Mouse (Mus musculus) right cerebral cortex, adult 2 months (tissue): ENCODE measurements around the gene Caskin1.
"Not testable (repeated sequence)": the region's sequence is repeated elsewhere in the genome, so short reads cannot be mapped to it uniquely, and the experiment has no call there.

Source experiments
- DNase-seq, 2 experiments: peaks; one replicate each; pipeline ENCODE4 v3.0.0; 2021 to 2022; ENCODE audit warnings: low spot score in 2 of 2

Caskin1 gene

DNA sequence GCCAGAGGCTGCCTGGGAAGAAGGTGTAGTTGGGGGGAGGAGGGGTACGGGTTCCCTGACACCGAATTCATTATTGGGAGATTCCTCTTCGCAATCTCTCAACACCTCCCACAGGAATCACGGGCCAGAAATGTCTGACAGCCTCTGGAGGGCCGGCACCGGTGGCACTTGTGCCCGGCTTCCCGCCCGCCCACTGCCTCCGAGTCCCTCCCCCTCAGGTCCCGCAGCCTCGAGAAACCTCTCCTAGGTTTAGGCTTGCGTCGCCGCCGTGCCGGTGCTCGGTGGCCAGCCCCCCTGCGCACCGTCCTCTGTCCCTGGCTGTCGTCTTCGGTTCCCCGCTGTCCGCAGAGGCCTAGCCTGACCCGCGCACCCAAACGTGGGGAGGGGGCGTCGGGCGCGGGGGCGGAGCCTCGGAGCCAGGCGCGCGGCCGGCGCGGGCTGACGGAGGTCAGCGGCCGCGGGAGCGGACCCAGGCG lies at the start of gene Caskin1:
Gene Caskin1, plus strand, starts transcription at position 416 of the 476 bp plus-strand sequence.
- peak in 1 of 2 experiments; percentile 71 for DNase-seq

DNA sequence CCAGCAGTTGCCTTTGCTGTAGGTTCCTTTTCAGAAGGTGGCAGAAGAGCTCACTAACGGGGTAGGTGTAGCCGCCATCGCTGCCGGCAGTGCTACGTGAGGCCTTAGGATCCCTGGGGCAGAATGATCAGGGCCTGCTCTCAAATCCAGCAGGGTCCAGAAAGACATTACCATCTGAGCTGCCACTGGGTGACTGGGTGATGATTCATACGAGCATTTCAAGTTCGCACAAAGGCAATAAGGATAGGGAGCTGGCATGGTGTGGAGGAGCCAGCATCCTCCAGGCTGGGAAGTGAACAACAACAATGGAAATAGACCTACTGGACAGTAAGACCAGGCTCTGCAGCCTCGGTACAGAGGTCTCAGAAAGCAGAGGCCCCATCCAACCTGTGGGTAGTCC lies 48.0 kb upstream of the Caskin1 start:
- DNase-seq = no peak

- no peak for DNase-seq
Observed at GRCm38 (mm10) chr17:24441148-24441547, 47.3 kb upstream of the Caskin1 start.

GRCm38 (mm10) chr17:24442107-24442506 lies 46.3 kb upstream of the Caskin1 start:
- no peak for DNase-seq

DNA sequence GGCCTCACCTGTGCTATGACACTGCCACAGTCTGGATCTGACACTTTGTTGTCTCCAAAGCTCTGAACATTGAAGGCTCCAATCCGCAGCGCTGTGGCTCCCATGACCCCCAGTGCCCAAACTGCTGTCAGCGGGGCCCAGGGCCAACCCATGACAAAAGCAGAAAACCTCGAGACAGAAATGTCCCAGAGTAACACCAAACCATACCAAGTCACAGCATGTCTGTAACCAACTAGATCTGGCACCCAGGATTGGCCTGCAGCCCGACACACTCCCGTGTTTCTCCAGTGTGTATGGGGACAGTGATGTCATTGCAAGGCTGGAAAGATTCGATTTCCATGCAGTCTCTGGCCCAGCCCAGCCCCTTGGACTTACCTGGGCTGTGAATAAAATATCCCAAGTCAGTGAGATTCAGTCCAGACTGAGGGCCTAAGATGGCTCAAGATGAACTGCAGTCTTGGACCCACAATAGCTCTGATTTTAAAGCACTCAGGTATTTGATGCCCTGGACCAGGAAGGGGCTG lies 45.7 kb upstream of the Caskin1 start, which contains the start of gene Dnase1l2:
Gene Dnase1l2, minus strand, starts transcription at position 474 of the 524 bp plus-strand sequence.
- no peak for DNase-seq

DNA sequence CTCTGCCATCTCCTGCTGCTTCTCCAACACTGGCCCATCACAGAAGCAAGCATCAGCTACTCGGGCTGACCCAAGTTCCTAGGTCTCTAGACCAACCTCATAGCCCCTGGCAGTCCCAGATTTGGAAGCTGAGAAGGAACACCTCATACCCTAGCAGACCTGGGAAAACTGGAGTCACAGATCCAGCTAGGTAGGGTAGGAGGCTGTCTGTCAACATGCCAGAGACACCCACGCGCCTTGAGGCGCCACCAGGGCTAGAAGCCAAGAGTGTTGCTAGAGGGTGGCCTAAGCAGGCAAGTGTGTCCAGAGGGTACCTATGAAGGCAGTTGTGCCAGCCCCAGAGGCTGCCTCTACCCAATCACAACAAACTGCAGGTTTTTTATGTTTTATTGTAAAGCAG lies 45.0 kb upstream of the Caskin1 start:
- DNase-seq = peak; percentile 47 to 53

DNA sequence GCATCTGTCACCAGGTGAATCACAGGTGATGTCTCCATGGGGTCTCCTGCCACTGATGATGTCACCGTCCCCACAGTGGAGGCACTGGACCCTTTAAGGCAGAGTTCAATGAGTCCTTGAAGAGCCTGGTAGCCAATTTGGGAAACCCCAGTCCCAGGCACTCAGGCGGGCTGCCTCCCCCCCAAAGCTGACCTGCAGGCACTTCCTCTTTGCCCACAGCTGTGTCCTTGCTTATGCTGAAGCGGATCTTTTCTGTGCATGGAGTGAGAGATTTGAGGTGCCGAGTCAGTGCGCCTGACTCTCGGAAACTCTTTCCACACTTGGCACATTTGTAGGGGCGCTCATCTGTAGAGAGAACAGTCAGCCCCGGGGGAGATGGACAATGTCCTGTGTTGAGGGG lies 41.8 kb upstream of the Caskin1 start:
- no peak for DNase-seq

- no peak for DNase-seq
Observed at GRCm38 (mm10) chr17:24449507-24449906, 38.9 kb upstream of the Caskin1 start.

DNA sequence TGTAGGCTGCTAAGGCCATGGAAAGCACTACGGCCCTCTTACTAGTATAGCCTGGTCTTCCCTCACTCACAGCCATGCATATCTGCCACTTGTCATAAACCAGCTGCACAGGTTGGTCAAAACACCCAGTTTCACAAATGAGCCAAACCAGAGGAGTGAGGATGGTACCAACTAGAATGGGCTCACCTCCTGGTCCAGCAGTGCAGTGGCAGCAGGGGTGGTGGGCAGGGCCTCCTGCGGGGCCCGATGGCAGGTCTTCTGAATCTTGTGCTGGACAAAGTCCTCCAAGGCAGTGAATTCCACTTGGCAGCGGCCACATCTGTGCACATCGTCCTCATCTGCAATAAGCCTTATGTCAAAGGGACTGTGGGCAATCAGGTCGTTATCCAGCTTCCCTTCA lies 37.2 kb upstream of the Caskin1 start:
- no peak for DNase-seq

DNA sequence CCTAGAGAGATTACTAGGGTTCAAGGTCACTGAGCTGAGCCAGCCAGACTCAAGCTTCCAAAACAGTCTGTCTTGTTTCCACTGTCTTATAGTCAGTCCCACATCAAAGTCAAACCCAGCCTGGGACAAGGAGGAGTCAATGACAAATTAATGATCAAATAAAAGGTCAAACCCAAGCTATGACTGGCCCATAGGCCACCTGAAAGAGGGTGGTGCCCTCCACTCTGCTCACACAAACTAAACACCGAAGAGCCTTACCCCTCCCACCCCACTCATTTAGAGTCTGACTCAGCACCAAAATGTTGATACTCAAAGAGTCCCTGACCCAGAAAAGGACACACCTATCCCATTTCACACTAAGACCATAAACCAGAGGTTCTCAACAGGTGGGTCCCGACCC lies 35.0 kb upstream of the Caskin1 start:
- DNase-seq = no peak

DNA sequence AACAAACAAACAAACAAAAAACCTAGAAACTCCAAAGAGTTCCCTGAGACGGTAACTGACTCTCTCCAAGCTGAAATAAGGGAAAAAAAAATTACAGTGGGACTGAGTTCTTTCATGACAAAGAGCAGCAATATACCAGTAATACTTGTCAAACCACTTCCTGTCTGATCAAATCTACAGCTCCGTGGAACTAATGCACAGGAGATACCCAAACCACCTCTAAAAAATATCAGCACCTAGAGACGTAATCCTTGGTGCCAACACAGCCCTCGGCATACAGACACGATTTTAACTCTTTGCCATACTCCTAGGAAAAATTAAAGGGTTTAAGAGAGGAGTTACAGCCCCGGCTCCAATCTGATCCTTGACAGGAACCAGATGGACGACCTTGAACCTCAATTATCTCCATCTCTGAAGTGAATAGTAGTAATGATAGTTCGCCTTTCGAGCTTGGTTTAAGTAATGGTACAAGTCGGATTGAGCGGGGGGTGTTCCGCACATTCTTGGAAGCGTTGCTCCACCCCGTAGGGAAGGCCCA lies 34.1 kb upstream of the Caskin1 start:
- DNase-seq = no peak

GRCm38 (mm10) chr17:24454756-24455522 lies 33.5 kb upstream of the Caskin1 start:
- DNase-seq = peak; percentile 99

- not testable (repeated sequence) for DNase-seq
Observed at GRCm38 (mm10) chr17:24455523-24456206, 32.7 kb upstream of the Caskin1 start.

DNA sequence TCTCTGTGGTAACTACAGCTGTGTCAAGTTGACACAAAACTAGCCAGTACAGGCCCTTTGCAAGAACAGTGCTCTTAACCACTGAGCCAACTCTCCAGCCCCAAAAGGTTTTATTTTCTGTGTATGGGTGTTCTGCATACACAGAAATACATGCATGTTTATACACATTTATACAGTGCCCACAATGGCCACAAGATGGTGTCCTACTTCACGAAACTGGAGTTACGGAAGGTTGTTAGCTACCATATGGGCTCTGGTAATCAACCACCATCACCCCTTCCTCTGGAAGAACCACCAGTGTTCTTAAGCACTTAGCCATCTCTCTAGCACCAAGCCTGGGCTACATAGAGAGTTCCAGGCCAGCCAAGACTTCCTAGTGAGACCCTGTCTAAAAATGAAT lies 26.8 kb upstream of the Caskin1 start:
- DNase-seq = no peak

- DNase-seq = no peak
Observed at GRCm38 (mm10) chr17:24462932-24463331, 25.5 kb upstream of the Caskin1 start.

GRCm38 (mm10) chr17:24463374-24464133 lies 24.8 kb upstream of the Caskin1 start:
- DNase-seq = no peak

DNA sequence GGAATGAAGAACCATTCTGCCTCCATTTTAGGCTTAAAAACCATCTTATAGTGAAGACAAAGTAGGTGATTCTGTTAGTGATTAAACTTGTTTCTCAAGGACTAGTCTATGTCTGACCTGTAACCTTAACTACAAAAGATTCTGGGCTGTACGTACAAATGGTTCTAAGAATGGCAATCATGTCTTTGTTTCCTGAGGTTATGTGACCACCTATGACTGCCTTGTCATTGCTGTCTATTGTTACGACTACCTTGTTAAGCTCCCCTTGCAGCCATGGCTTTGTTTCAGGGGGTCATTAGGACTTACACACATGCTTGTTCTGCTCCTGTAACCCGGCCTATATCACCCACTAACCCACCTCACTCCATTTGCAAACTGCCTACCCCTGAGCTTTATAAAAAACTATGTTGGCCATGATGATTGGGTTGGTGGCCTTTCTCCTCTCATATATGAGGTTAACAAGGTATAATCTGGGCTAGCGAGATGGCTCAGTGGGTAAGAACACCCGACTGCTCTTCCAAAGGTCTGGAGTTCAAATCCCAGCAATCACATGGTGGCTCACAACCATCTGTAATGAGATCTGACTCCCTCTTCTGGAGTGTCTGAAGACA lies 19.7 kb upstream of the Caskin1 start:
- DNase-seq = no peak

DNA sequence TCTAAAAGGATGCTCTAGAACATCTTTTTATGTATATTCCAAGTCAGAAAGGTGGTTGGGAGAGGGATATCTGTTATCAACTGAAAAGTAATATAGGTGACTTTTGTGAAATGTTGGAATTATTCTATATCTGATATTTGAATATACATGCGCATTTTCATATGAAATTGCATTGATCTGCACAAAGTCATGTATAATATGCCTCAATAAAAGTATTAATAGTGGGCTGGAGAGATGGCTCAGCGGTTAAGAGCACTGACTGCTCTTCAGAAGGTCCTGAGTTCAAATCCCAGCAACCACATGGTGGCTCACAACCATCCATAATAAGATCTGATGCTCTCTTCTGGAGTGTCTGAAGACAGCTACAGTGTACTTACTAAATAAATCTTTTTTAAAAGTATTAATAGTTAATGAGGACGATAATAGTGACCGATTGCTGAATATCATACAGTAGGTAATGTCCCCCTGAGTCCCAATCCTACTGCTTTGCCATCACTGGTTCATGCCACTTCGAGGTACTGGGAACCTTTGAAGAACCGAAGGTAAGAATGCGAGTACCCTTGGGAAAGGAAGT lies 19.0 kb upstream of the Caskin1 start:
- DNase-seq = no peak

DNA sequence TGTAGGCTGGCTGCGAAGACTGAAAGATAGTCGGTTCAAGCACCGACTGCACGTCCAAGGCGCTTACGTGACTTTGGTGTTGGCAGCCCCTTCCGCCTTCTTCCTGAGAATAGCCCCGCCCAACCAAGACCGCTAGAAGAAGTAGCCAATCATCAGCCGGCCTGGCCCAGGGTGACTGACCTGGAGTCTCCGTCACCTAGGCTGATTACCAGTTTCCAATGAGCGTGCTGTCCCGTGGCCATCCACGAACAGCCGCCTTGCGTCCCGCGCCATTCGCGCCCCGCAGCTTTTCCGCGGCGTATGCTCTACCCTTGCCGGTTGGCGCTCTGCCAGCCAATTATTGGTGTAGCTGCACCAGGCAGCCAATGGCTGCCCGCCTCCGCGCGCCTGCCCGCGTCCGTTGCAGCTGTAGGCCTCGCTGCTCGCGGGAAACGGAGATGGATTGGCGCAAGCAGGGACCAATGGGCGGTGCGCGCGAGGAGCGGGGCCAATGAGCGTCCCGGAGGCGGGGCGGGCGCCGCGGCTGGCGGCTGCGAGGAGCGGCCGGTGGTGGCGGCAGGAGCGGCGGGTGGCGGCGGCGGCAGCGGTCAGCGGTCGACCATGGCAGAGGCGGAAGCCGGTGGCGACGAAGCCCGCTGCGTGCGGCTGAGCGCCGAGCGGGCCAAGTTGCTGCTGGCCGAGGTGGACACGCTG lies 18.3 kb upstream of the Caskin1 start, which contains the start of the genes E4f1 and Pgp:
Gene E4f1, minus strand, starts transcription at position 404 of the 693 bp plus-strand sequence.
Gene Pgp, plus strand, starts transcription at position 483 of the 693 bp plus-strand sequence.
- peak; percentile 99 to 100 for DNase-seq
